Mouse (Mus musculus) ES-E14 (cell line): ENCODE measurements around the gene Safb2. TPM values are rescaled to one million over a fixed set of nuclear protein-coding genes. Genes with fewer than 3 reads are reported as not detected.
A peak's percentile ranks its signal among the peaks of the same experiment; 100 is the strongest.

Source experiments
- DNase-seq: peaks from one replicate; pipeline ENCODE4 v3.0.0-alpha.2; 2013; ENCODE audit warnings: low read depth, low spot score
- H3K27ac ChIP-seq: 2 replicates; pipeline ENCODE4 v1.5.1; 2012; ENCODE audit warnings: low read depth, mild to moderate bottlenecking, low read length, moderate library complexity, mixed read lengths; ENCODE audit not compliant: poor library complexity, insufficient read depth, severe bottlenecking
- H3K36me3 ChIP-seq: 2 replicates; pipeline ENCODE4 v1.6.1; 2012; ENCODE audit warnings: mild to moderate bottlenecking, low read length, moderate library complexity, mixed read lengths; ENCODE audit not compliant: control insufficient read depth, poor library complexity, insufficient read depth, severe bottlenecking
- H3K4me1 ChIP-seq, 2 experiments: fragments of 150-350 bp in 1 of 2; sonication (generic) in 1 of 2; 2 replicates each; pipeline ENCODE4 v1.6.1; 2012; ENCODE audit warnings: low read length in 2 of 2, mild to moderate bottlenecking in 1 of 2, mixed read lengths in 1 of 2; ENCODE audit not compliant: control insufficient read depth in 2 of 2, insufficient read depth in 2 of 2, poor library complexity in 1 of 2
- H3K4me3 ChIP-seq, 2 experiments: fragments of 150-350 bp in 1 of 2; sonication (generic) in 1 of 2; 2 replicates each; pipeline ENCODE4 v1.5.1; 2012; ENCODE audit warnings: low read length in 2 of 2, low read depth in 1 of 2, mild to moderate bottlenecking in 1 of 2, mixed read lengths in 1 of 2; ENCODE audit not compliant: insufficient read depth in 1 of 2, poor library complexity in 1 of 2, severe bottlenecking in 1 of 2
- H3K9ac ChIP-seq: 2 replicates; pipeline ENCODE4 v1.6.1; 2012; ENCODE audit warnings: low read depth, mild to moderate bottlenecking, low read length, mixed read lengths; ENCODE audit not compliant: poor library complexity, insufficient read depth, severe bottlenecking
- H3K9me3 ChIP-seq: fragments of 150-350 bp; sonication (generic); 2 replicates; pipeline ENCODE4 v1.6.1; 2012; ENCODE audit warnings: low read depth, mild to moderate bottlenecking, low read length; ENCODE audit not compliant: control insufficient read depth, insufficient read depth
- CHD2 ChIP-seq: IDR thresholded peaks from 2 replicates; pipeline ENCODE4 v1.6.1; 2014; ENCODE audit warnings: mild to moderate bottlenecking, low read depth, low read length, inconsistent platforms
- HCFC1 ChIP-seq: IDR thresholded peaks from 2 replicates; pipeline ENCODE4 v1.6.1; 2012; ENCODE audit warnings: low read length, inconsistent platforms, borderline replicate concordance; ENCODE audit not compliant: insufficient read depth
- MAFK ChIP-seq: IDR thresholded peaks from 2 replicates; pipeline ENCODE4 v1.6.1; 2014; ENCODE audit warnings: mild to moderate bottlenecking, low read depth, low read length, inconsistent platforms; ENCODE audit not compliant: insufficient read depth
- ZC3H11A ChIP-seq: IDR thresholded peaks from 2 replicates; pipeline ENCODE4 v1.6.1; 2012; ENCODE audit warnings: low read depth, mild to moderate bottlenecking, inconsistent platforms, low read length, borderline replicate concordance
- ZNF384 ChIP-seq: IDR thresholded peaks from 2 replicates; pipeline ENCODE4 v1.6.1; 2012; ENCODE audit warnings: low read depth, low read length, inconsistent platforms
- in situ Hi-C, 2 experiments: fragments of 600-800 bp; cut with MboI; formaldehyde crosslinking; loops; one replicate each; pipeline ENCODE4 v1.15.1; 2025; ENCODE audit warnings: low sequenced_read_pairs in 2 of 2, inconsistent platforms in 1 of 2; ENCODE audit not compliant: unreplicated experiment in 2 of 2
- total RNA-seq: library from RNA; depleted of rRNA; stranded (reverse); fragments of 300-350 nt; gene quantifications from 2 replicates; pipeline ENCODE4 v1.2.3, GENCODE M21; 2012

Gene Safb2
- total RNA-seq, 1 experiment, result 113 TPM

DNA sequence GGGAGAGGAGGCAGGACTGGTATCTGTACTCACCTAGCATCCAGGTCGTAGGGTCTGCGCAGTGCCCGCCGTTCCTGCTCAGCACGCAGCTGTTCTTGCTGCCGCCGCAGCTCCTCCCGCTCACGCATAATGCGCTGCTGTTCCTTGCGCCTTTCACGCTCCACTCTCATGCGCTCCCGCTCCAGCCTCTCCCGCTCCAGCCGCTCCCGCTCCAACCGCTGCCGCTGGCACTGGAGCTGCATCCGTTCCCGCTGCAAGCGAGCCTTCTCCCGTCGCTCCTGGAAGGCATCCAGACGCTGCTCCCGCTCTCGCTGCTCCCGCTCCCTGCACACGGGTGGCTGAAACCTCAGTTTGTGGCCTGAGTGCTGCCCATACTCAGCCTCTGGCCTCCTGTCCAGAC lies 18.1 kb downstream of the Safb2 start:
- TF ChIP-seq ZC3H11A (no peak), CHD2 (no peak), HCFC1 (no peak), ZNF384 (no peak), MAFK (no peak)
- Histone ChIP-seq H3K9me3 (no peaks in the 10 kb centered on the region), H3K9ac (peak overlapping the region; percentile 14; the same call in 1 of the 2 replicates), H3K4me3 (peak overlapping the region in 1 of 2 experiments; percentile 1; a peak in 1 of 4 replicates), H3K36me3 (peaks cover 93% of the 10 kb centered on the region), H3K4me1 (peaks cover 0 to 3% of the 10 kb centered on the region in 2 experiments; a peak in 1 of 4 replicates), H3K27ac (no peak overlapping the region)
- in situ Hi-C loops, result no loop called here
- DNase-seq, result no peak

DNA sequence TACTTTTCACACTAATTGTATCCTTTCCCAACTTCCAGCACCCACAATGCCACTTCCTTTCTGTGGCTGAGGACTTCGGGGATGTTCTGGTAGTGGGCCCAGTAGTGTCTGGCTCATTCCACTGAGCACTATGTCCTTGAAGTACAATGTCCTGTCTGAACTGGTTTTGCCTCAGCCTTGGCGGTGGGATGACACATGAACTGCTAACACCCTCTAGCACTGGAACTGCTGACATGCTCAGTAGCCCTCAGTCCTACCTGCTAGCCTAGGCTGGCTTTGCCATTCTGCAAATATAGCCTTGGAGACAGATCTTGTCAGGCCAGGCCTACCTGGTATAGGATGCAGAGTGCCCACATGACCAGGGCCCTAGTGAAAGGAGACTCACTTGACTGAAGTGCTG lies 22.5 kb downstream of the Safb2 start:
- Histone ChIP-seq H3K9me3 (no peaks in the 10 kb centered on the region), H3K36me3 (peaks cover 60% of the 10 kb centered on the region), H3K9ac (no peak overlapping the region), H3K4me3 (no peak overlapping the region), H3K4me1 (no peaks in the 10 kb centered on the region), H3K27ac (no peak overlapping the region)
- TF ChIP-seq CHD2, result no peak
- TF ChIP-seq HCFC1, result no peak
- no peak for TF ChIP-seq ZC3H11A
- TF ChIP-seq MAFK, result no peak
- TF ChIP-seq ZNF384, result no peak
- no peak for DNase-seq
- in situ Hi-C loops, result no loop called here

DNA sequence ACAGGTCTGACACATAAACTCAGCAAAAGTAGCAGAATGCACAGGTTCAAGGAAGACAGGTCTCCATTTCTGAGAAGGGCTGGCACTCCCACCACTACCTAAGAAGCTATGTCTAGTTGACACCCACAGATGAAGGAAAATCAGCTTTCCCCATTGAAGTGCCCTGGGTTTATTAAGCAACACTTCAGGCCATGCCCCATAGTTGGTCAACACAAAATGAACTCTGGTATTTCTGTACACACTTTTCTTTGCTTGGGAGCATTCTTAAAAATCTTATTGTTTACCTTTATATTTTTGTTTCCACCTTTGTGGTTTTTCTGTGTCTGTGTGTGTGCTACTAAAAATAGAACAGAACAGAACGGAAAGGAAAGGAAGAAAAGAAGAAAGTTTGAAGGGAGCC lies 24.3 kb downstream of the Safb2 start:
- in situ Hi-C loops, result no loop called here
- Histone ChIP-seq H3K9ac (no peak overlapping the region), H3K4me1 (no peaks in the 10 kb centered on the region; a peak in 1 of 4 replicates), H3K4me3 (no peak overlapping the region), H3K9me3 (no peaks in the 10 kb centered on the region), H3K36me3 (peaks cover 43% of the 10 kb centered on the region), H3K27ac (no peak overlapping the region)
- no peak for TF ChIP-seq HCFC1
- no peak for TF ChIP-seq CHD2
- no peak for TF ChIP-seq ZC3H11A
- TF ChIP-seq MAFK, result no peak
- TF ChIP-seq ZNF384, result no peak
- DNase-seq, result no peak

DNA sequence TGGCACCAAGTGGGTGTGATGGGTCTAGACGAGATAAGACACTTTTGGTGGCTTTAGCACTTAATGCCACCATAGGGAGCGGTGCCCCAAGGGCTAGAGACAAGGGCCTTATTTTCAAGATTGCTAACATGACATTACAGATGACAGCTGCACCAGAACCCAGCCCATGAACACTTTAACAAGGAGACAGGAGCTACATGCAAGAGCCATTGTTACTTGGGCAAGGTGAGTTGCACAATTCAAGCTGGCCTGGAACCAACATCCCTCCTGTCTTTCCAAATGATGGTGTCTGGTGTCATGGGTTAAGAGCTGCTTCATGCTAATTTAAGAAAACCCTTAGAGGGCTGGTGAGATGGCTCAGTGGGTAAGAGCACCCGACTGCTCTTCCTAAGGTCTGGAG lies 25.0 kb downstream of the Safb2 start:
- TF ChIP-seq ZNF384, result no peak
- no peak for TF ChIP-seq ZC3H11A
- no peak for TF ChIP-seq HCFC1
- no peak for TF ChIP-seq MAFK
- no peak for TF ChIP-seq CHD2
- Histone ChIP-seq H3K27ac (no peak overlapping the region), H3K4me1 (peaks cover 0 to 7% of the 10 kb centered on the region in 2 experiments; a peak in 2 of 4 replicates), H3K36me3 (peaks cover 36% of the 10 kb centered on the region), H3K4me3 (no peak overlapping the region), H3K9me3 (no peaks in the 10 kb centered on the region), H3K9ac (no peak overlapping the region)
- DNase-seq, result no peak
- in situ Hi-C loops, result loop anchor here in 1 of 2 experiments (10.0 kb wide), 1 partner anchor 205 kb away; no protein-coding TSS in a partner anchor

DNA sequence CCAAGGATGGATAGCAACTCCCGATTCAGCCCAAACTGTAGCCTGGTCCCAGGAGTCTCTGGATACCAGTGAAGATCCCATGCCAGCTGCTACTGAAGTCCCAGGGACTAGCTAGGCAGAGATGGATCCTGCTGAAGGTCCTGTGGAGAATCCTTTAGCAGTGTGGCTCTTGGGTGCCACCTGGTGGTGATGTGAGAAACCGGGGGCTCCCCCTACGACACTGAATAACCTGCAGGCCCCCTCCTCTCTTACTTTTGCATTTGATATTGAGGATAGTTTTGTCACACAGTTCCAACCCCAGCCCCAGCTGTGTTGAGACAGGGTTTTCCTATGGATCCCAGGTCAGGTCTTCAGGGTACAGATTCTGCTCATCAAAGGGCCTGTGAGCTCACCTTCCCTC lies 25.9 kb downstream of the Safb2 start:
- no peak overlapping the region for H3K27ac ChIP-seq
- H3K36me3 ChIP-seq, result peaks cover 26% of the 10 kb centered on the region
- H3K9me3 ChIP-seq, result no peaks in the 10 kb centered on the region
- no peak overlapping the region for H3K4me3 ChIP-seq
- DNase-seq, result peak; percentile 47
- H3K4me1 ChIP-seq, result peaks cover 0 to 15% of the 10 kb centered on the region in 2 experiments; a peak in 2 of 4 replicates
- TF ChIP-seq ZNF384 (no peak), ZC3H11A (0 out of 2 replicates have a peak, but pooled peaks have one; percentile 47), MAFK (no peak), CHD2 (no peak), HCFC1 (no peak)
- in situ Hi-C loops, result loop anchor here in 1 of 2 experiments (10.0 kb wide), 1 partner anchor 204 kb away; no protein-coding TSS in a partner anchor
- no peak overlapping the region for H3K9ac ChIP-seq
